Mouse (Mus musculus): ENCODE measurements around the gene Grin3a.

DNA sequence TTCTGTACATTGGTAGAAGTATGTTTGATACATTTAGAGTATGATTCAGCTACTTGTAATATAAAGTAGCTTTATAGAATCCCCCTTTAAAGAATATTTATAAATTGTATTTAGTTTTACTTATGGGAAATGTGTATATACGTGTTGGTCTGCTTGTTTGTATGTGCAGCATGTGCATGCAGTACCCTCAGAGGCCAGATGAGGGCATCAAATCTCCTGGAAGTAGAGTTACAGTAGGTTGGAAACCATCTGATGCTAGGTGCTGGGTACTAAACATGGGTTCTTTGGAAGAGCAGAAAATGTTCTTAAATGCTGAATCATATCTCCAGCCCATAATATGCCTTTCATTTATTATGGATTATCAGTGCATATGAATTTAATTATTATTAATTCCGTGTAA, 46.2 kb downstream of the Grin3a start:
- TF ChIP-seq CTCF (IDR thresholded peaks at IDR 0.05; ENCODE audit: borderline replicate concordance, control insufficient read depth, extremely low read depth, insufficient read depth, low read length, poor library complexity) (no peak), POLR2A (IDR thresholded peaks at IDR 0.05; ENCODE audit: control insufficient read depth, extremely low read depth, insufficient read depth, low read length, poor library complexity) (no peak)
